ENCODE assay signal across 11 mouse cellular contexts in the genomic region with DNA sequence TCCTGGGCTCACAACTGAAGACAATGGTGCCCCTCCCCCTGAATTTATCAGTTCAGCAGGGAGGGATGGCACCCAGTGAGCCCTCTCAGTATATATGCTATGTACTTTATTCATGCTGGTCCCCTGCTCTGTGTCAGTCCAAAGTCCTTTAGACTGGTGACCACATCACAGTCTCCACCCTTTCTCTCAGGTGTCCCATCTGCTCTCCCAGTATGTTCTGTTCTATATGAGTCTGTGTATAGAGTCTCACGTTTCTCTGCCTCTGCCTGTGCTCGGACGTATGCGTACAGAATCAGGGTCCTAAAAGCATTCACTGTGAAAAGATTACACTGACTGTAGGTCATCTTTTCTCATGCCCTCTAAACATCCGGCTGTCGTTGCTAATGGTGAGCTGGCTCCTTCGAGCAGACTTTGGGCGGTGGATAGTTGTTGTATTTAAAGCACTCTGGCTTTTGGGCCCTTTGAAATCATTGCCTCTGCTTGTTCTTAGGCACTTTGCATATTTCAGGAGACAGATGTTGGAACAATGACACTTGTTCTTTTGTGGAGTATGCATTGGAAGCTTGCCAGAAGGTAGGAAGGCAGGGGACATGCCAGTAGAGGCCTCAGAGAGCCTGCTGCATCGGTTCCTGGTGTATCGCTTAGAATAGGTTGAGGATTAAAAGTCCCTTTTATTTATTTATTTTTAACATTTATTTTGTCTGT. TPM values are rescaled to one million over a fixed set of nuclear protein-coding genes. Genes with fewer than 3 reads are reported as not detected.
A peak's percentile ranks its signal among the peaks of the same experiment; 100 is the strongest.
DNase-seq lines count a peak whose midpoint lies in the region; ATAC-seq and TF ChIP-seq lines count a peak whose summit lies in the region.
"Had no signal": no experiment of that assay in that cellular context is flagged by ENCODE, and none has a peak within 500 bp of the region (broad histone marks: within the 10 kb centered on the region; RNA-seq: fewer than 3 reads in every experiment).

No protein-coding gene starts in this region.

- no peak for TF ChIP-seq POLR2A in heart, adult 2 months (IDR thresholded peaks at IDR 0.05; ENCODE audit: insufficient read depth, low read depth, low read length)

- no peak overlapping the region for H3K4me3 ChIP-seq in heart, adult 2 months
- H3K4me3 ChIP-seq in midbrain, embryonic 12.5 days = no peak overlapping the region
- no peak overlapping the region for H3K4me3 ChIP-seq in midbrain, embryonic 15.5 days
- H3K4me3 ChIP-seq in forebrain, embryonic 14.5 days (ENCODE audit: low read depth, low read length) = no peak overlapping the region
- no peak overlapping the region for H3K4me3 ChIP-seq in midbrain, embryonic 13.5 days (replicated peaks)

- intact Hi-C loops in heart, postnatal 10 days (cut with DNase I) = no loop called here
- intact Hi-C loops in heart, adult 2 months (cut with DNase I) = no loop called here

- TF ChIP-seq EP300 in heart, adult 2 months (IDR thresholded peaks at IDR 0.05; ENCODE audit: insufficient read depth, low read depth, low read length) = no peak

- no peaks in the 10 kb centered on the region for H3K79me2 ChIP-seq in heart, adult 2 months (replicated peaks; ENCODE audit: control insufficient read depth, insufficient read depth, low read length)

- peak; percentile 73 for ATAC-seq in midbrain, embryonic 12.5 days (ENCODE audit: low FRiP score, low read depth)
- ATAC-seq in midbrain, embryonic 15.5 days (replicated peaks) = no peak
- peak; percentile 42; the same call in 1 of the 2 replicates for ATAC-seq in forebrain, embryonic 14.5 days
- peak; percentile 60; the same call in 1 of the 2 replicates for ATAC-seq in midbrain, embryonic 13.5 days

- 36% methylated on average over 10 of the region's 10 CpGs for WGBS in heart, adult 2 months
- 12% methylated on average over 10 of the region's 10 CpGs for WGBS in midbrain, embryonic 12.5 days
- 10% methylated on average over 10 of the region's 10 CpGs for WGBS in midbrain, embryonic 15.5 days
- WGBS in forebrain, embryonic 14.5 days = 13% methylated on average over 10 of the region's 10 CpGs
- WGBS in midbrain, embryonic 13.5 days = 11% methylated on average over 10 of the region's 10 CpGs

- no peaks in the 10 kb centered on the region for H3K36me3 ChIP-seq in heart, adult 2 months (ENCODE audit: control insufficient read depth, insufficient read depth, low read length)
- no peaks in the 10 kb centered on the region for H3K36me3 ChIP-seq in midbrain, embryonic 12.5 days
- H3K36me3 ChIP-seq in midbrain, embryonic 15.5 days (replicated peaks) = no peaks in the 10 kb centered on the region
- H3K36me3 ChIP-seq in forebrain, embryonic 14.5 days (ENCODE audit: control insufficient read depth, insufficient read depth, low read length) = no peaks in the 10 kb centered on the region
- H3K36me3 ChIP-seq in midbrain, embryonic 13.5 days = no peaks in the 10 kb centered on the region
- H3K36me3 ChIP-seq: G1E had no signal

- H3K4me1 ChIP-seq in heart, adult 2 months (ENCODE audit: control insufficient read depth, insufficient read depth, low read length) = no peaks in the 10 kb centered on the region
- peaks cover 35% of the 10 kb centered on the region for H3K4me1 ChIP-seq in midbrain, embryonic 12.5 days
- 0 out of 2 replicates have a peak, but pooled peaks cover 5% of the 10 kb centered on the region for H3K4me1 ChIP-seq in midbrain, embryonic 15.5 days
- peaks cover 3% of the 10 kb centered on the region; the same call in 1 of the 2 replicates for H3K4me1 ChIP-seq in forebrain, embryonic 14.5 days (ENCODE audit: control insufficient read depth, insufficient read depth, low read length)
- peaks cover 29% of the 10 kb centered on the region for H3K4me1 ChIP-seq in midbrain, embryonic 13.5 days (replicated peaks)

- H3K9ac ChIP-seq in heart, adult 2 months (ENCODE audit: low read depth, low read length) = no peak overlapping the region
- peak overlapping the region; percentile 12; the same call in 1 of the 2 replicates for H3K9ac ChIP-seq in midbrain, embryonic 12.5 days (replicated peaks)
- H3K9ac ChIP-seq in midbrain, embryonic 15.5 days = no peak overlapping the region
- no peak overlapping the region for H3K9ac ChIP-seq in forebrain, embryonic 14.5 days (ENCODE audit: low read length)
- no peak overlapping the region; the same call in 1 of the 2 replicates for H3K9ac ChIP-seq in midbrain, embryonic 13.5 days (replicated peaks)

- H3K27me3 ChIP-seq in heart, adult 2 months (ENCODE audit: control insufficient read depth, insufficient read depth, low read length) = no peaks in the 10 kb centered on the region
- H3K27me3 ChIP-seq in midbrain, embryonic 12.5 days = no peaks in the 10 kb centered on the region
- H3K27me3 ChIP-seq in midbrain, embryonic 15.5 days (replicated peaks) = no peaks in the 10 kb centered on the region
- H3K27me3 ChIP-seq in forebrain, embryonic 14.5 days (replicated peaks; ENCODE audit: control insufficient read depth, insufficient read depth, low read length) = no peaks in the 10 kb centered on the region
- 0 out of 2 replicates have a peak, but pooled peaks cover 5% of the 10 kb centered on the region for H3K27me3 ChIP-seq in midbrain, embryonic 13.5 days

- peak overlapping the region; percentile 14; the same call in 1 of the 2 replicates for H3K4me2 ChIP-seq in midbrain, embryonic 12.5 days (replicated peaks)
- no peak overlapping the region for H3K4me2 ChIP-seq in midbrain, embryonic 15.5 days
- no peak overlapping the region for H3K4me2 ChIP-seq in forebrain, embryonic 14.5 days (ENCODE audit: low read length)
- no peak overlapping the region; the same call in 1 of the 2 replicates for H3K4me2 ChIP-seq in midbrain, embryonic 13.5 days (replicated peaks)

- DNase-seq in heart, postnatal 10 days = peak; percentile 4 to 22
- no peak for DNase-seq in heart, adult 2 months
- peak; percentile 63 for DNase-seq in forebrain, embryonic 14.5 days (ENCODE audit: low spot score)
- DNase-seq in gastrocnemius, postnatal 25 days = no peak
- DNase-seq: adrenal gland, postnatal 10 days; kidney, postnatal 36 days; thymus, postnatal 4 days had no signal

- no peak overlapping the region for H3K27ac ChIP-seq in heart, adult 2 months
- H3K27ac ChIP-seq in midbrain, embryonic 12.5 days (replicated peaks) = peak overlapping the region; percentile 50
- H3K27ac ChIP-seq in midbrain, embryonic 15.5 days = no peak overlapping the region
- H3K27ac ChIP-seq in forebrain, embryonic 14.5 days (ENCODE audit: low read depth, low read length) = no peak overlapping the region
- H3K27ac ChIP-seq in midbrain, embryonic 13.5 days = peak overlapping the region; percentile 53

- no peaks in the 10 kb centered on the region for H3K9me3 ChIP-seq in midbrain, embryonic 12.5 days
- H3K9me3 ChIP-seq in midbrain, embryonic 15.5 days = no peaks in the 10 kb centered on the region
- H3K9me3 ChIP-seq in forebrain, embryonic 14.5 days (replicated peaks; ENCODE audit: control insufficient read depth, low read length) = no peaks in the 10 kb centered on the region
- no peaks in the 10 kb centered on the region for H3K9me3 ChIP-seq in midbrain, embryonic 13.5 days
- H3K9me3 ChIP-seq: G1E had no signal

- no peak for TF ChIP-seq CTCF in heart, adult 2 months (IDR thresholded peaks at IDR 0.05)

RNA-seq across cellular contexts. Expression of a gene that starts 27.5 kb away (rescaled TPM):
- under 1 TPM; 0.22 TPM for total RNA-seq in heart, postnatal 10 days (2021)
- total RNA-seq in heart, adult 2 months (2021) = under 1 TPM; 0.02 to 0.05 TPM
- polyA plus RNA-seq in heart, adult 2 months (2012; rRNA removed) = 0.12 and 0.27 TPM in 2 replicates
- 2.3 and 2.6 TPM in 2 replicates for polyA plus RNA-seq in midbrain, embryonic 12.5 days (2016; fragmentation: Nextera tagmentation; extraction: Ambion mirVana)
- polyA plus RNA-seq in midbrain, embryonic 15.5 days (2015; fragmentation: Nextera tagmentation; extraction: Ambion mirVana) = 0.45 and 0.47 TPM in 2 replicates
- 0.36 TPM in 2 replicates for polyA plus RNA-seq in forebrain, embryonic 14.5 days (2014; fragmentation: Nextera tagmentation; extraction: Ambion mirVana)
- 0.63 and 0.77 TPM in 2 replicates for polyA plus RNA-seq in midbrain, embryonic 13.5 days (2015; fragmentation: Nextera tagmentation; extraction: Ambion mirVana)
- total RNA-seq in gastrocnemius, postnatal 25 days (2021) = under 1 TPM; 0.13 to 0.18 TPM
- polyA plus RNA-seq: G1E had no signal

Comparison
In these comparisons a context has a peak if more than half of its experiments do, and no peak if none do; other contexts are left out.
1. DNase-seq: peak in heart, postnatal 10 days (2 of 2) and forebrain, embryonic 14.5 days (single experiment); none in heart, adult 2 months (0 of 2) and gastrocnemius, postnatal 25 days (single experiment).
2. H3K27ac ChIP-seq: peak in midbrain, embryonic 12.5 days (single experiment) and midbrain, embryonic 13.5 days (single experiment); none in heart, adult 2 months (single experiment), midbrain, embryonic 15.5 days (single experiment) and forebrain, embryonic 14.5 days (single experiment).